Mouse (Mus musculus) activated CD4-positive, CD25-positive, alpha-beta regulatory T cell, adult 9 weeks (primary cell): ENCODE measurements around the gene Crls1. TPM values are rescaled to one million over a fixed set of nuclear protein-coding genes. Genes with fewer than 3 reads are reported as not detected.

Experiments
- polyA plus RNA-seq: library from polyadenylated mRNA; unstranded; fragments of 100-300 nt; shearing (Covaris generic); gene quantifications from one replicate; pipeline ENCODE4 v1.2.1, GENCODE M21; 2017

Gene Crls1
- 1.0 TPM for polyA plus RNA-seq

GRCm38 (mm10) chr2:132846407-132847358, at the start of gene Crls1:
Gene Crls1, plus strand, starts transcription at chr2:132846666.

GRCm38 (mm10) chr2:132815608-132816314, 30.7 kb upstream of the Crls1 start, which contains the start of the genes Trmt6 and Mcm8:
Gene Trmt6, minus strand, starts transcription at chr2:132816055.
Gene Mcm8, plus strand, starts transcription at chr2:132816141.

DNA sequence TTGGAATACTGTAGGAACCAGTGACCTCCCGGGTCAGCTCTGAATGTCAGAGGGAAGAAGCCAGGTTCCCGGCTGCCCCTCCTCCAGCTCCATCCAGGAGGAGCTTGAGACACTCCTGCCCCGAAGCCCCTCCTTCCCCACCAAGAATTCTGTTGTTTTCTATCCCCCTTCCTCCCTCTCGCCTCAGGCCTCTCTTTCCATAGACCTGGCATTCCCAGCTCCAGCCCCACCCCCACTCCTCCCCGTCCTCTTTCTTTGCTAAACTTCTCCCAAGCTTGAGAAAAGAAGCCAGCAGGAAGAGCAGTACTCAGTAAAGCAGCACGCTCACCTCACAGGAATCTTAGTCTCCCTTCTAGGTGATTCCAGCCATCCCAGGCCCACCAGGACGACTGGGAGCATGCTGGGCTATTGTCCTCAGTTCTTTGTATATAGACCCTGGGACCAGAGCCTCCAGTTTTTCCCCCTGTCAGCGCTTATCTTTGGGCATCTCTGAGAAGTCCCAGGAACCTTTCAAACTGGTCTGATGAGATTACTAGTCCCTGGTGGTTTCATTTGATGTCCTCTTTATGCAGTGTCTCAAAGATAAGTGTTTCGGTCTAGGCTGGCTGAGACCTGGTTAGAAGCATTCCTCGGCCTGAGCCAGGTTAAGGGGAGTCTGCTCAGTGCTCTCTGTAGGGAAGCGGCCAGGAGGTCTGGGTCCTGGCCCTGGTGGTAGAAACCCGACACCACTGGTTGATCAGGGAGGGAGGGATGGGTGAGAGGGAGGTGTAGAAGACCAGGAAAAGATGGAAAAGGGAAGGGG, 34.6 kb downstream of the Crls1 start, which contains the start of gene Lrrn4:
Gene Lrrn4, minus strand, starts transcription at position 48 of the 802 bp plus-strand sequence.

Other genes starting within 250 kb of the Crls1 start
- 34.8 TPM for gene Shld1, start 159.7 kb upstream of the Crls1 start, polyA plus RNA-seq
- not detected for gene Chgb, start 65.4 kb upstream of the Crls1 start, polyA plus RNA-seq
- 45.8 TPM for gene Trmt6, start 30.6 kb upstream of the Crls1 start, polyA plus RNA-seq
- gene Mcm8, start 30.5 kb upstream of the Crls1 start, polyA plus RNA-seq = 2.2 TPM
- gene Lrrn4, start 34.2 kb downstream of the Crls1 start, polyA plus RNA-seq = 0.22 TPM
- not detected for gene Fermt1, start 99.2 kb downstream of the Crls1 start, polyA plus RNA-seq